Comparison of ENCODE assay signal across 11 mouse cellular contexts in the genomic region with DNA sequence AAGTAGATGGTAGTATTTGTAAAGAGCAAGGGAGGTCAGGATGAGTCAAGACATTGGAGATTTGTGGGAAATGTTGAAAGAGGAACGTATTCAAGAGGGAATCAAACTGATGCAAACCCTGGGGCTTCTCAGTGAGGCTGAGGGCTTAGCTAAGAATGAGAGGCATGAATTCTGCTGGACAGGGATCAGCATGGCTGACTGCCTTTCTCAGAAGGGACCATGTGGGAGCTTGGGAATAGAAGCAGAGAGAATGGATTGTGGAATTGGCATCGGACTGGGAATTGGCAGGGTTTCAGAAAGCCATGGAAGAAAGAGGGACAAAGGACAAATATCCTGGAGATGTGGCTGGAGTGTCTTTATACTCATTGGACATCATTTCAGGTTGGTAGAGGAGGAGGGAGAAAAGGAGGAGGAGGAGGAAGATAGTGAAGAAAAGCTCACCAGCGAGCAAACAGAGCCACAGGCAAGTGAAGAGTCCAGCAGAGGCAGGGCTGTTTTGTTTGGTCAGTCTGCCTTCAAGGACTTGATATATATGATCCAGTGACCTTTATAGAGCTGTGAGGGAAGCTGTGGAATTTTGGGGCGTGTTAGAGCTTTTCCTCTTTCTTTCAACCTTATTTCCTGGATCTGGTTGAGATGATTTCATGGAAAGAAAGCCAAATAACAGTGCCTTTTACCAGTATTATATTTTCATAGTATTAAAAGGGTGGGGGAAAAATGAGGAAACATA. TPM values are rescaled to one million over a fixed set of nuclear protein-coding genes. Genes with fewer than 3 reads are reported as not detected.
A peak's percentile ranks its signal among the peaks of the same experiment; 100 is the strongest.
DNase-seq lines count a peak whose midpoint lies in the region; ATAC-seq and TF ChIP-seq lines count a peak whose summit lies in the region.
"Had no signal": no experiment of that assay in that cellular context is flagged by ENCODE, and none has a peak within 500 bp of the region (broad histone marks: within the 10 kb centered on the region; RNA-seq: fewer than 3 reads in every experiment).

No protein-coding gene starts in this region.

- peaks cover 97% of the 10 kb centered on the region for H3K79me2 ChIP-seq in macrophage (ENCODE audit: inconsistent target)

- 0 out of 2 replicates have a peak, but pooled peaks have one; percentile 51 for ATAC-seq in heart, postnatal 0 days (ENCODE audit: insufficient read depth, low read depth)
- ATAC-seq in megakaryocyte-erythroid progenitor cell, adult 5-6 weeks (replicated peaks; ENCODE audit: low FRiP score, low TSS enrichment, poor library complexity, severe bottlenecking), result no peak

- DNase-seq in left cerebral cortex, postnatal 4 days, result peak; percentile 24
- DNase-seq in left cerebral cortex, adult 18-20 months (ENCODE audit: low spot score in 2 of 2), result no peak
- peak; percentile 29 for DNase-seq in brain, embryonic 14.5 days (ENCODE audit: low read depth)
- DNase-seq in heart, postnatal 0 days (ENCODE audit: low spot score), result peak; percentile 28
- no peak for DNase-seq in yolk sac, embryonic 10.5 days (ENCODE audit: low spot score)
- DNase-seq: lung, postnatal 14 days had no signal

- no peaks in the 10 kb centered on the region for H3K9me3 ChIP-seq in heart, postnatal 0 days (replicated peaks; ENCODE audit: control insufficient read depth, low read length)
- H3K9me3 ChIP-seq: hindbrain, embryonic 12.5 days; neural tube, embryonic 12.5 days had no signal

- TF ChIP-seq EP300 in heart, postnatal 0 days (IDR thresholded peaks at IDR 0.05; ENCODE audit: low read depth), result no peak

- TF ChIP-seq CTCF in brain, embryonic 14.5 days (IDR thresholded peaks at IDR 0.05; ENCODE audit: borderline replicate concordance, extremely low read depth, insufficient read depth, insufficient read length), result no peak
- no peak for TF ChIP-seq CTCF in heart, postnatal 0 days (IDR thresholded peaks at IDR 0.05; ENCODE audit: low read depth)

- H3K4me3 ChIP-seq in heart, postnatal 0 days (ENCODE audit: low read depth, low read length), result no peak overlapping the region
- H3K4me3 ChIP-seq in macrophage (ENCODE audit: inconsistent target), result peak overlapping the region; percentile 24
- H3K4me3 ChIP-seq: hindbrain, embryonic 12.5 days; neural tube, embryonic 12.5 days had no signal

- WGBS in heart, postnatal 0 days, result 44% methylated on average over 4 of the region's 4 CpGs
- 57% methylated on average over 4 of the region's 4 CpGs for WGBS in macrophage (ENCODE audit: missing documents)

- no peak for TF ChIP-seq POLR2A in brain, embryonic 14.5 days (IDR thresholded peaks at IDR 0.05; ENCODE audit: borderline replicate concordance, extremely low read depth, insufficient read depth, insufficient read length, poor library complexity, severe bottlenecking)

- peaks cover 33% of the 10 kb centered on the region for H3K4me1 ChIP-seq in heart, postnatal 0 days (ENCODE audit: control insufficient read depth, insufficient read depth)
- H3K4me1 ChIP-seq: hindbrain, embryonic 12.5 days; neural tube, embryonic 12.5 days had no signal

- peak overlapping the region; percentile 12 for H3K27ac ChIP-seq in heart, postnatal 0 days (ENCODE audit: low read depth)
- peak overlapping the region; percentile 99 for H3K27ac ChIP-seq in macrophage
- H3K27ac ChIP-seq: hindbrain, embryonic 12.5 days; neural tube, embryonic 12.5 days had no signal

- intact Hi-C loops in left cerebral cortex, postnatal 4 days (cut with DNase I), result no loop called here

- H3K4me2 ChIP-seq in heart, postnatal 0 days (ENCODE audit: low read depth, low read length), result no peak overlapping the region
- H3K4me2 ChIP-seq: hindbrain, embryonic 12.5 days; neural tube, embryonic 12.5 days had no signal

- no peaks in the 10 kb centered on the region for H3K27me3 ChIP-seq in heart, postnatal 0 days (ENCODE audit: control insufficient read depth, insufficient read depth, low read length)
- H3K27me3 ChIP-seq: hindbrain, embryonic 12.5 days; neural tube, embryonic 12.5 days had no signal

- no peak overlapping the region for H3K9ac ChIP-seq in heart, postnatal 0 days (replicated peaks; ENCODE audit: low read depth, low read length)
- H3K9ac ChIP-seq: hindbrain, embryonic 12.5 days; neural tube, embryonic 12.5 days had no signal

- no peaks in the 10 kb centered on the region for H3K36me3 ChIP-seq in heart, postnatal 0 days (replicated peaks; ENCODE audit: control insufficient read depth, insufficient read depth, low read length)
- peaks cover 9% of the 10 kb centered on the region; the same call in 1 of the 2 replicates for H3K36me3 ChIP-seq in macrophage (ENCODE audit: inconsistent target)
- H3K36me3 ChIP-seq: hindbrain, embryonic 12.5 days; neural tube, embryonic 12.5 days had no signal

RNA-seq across cellular contexts. Expression of gene Mdfic, which starts 7.4 kb away (rescaled TPM):
- 1 to 10 TPM; 4.8 to 4.9 TPM for total RNA-seq in left cerebral cortex, postnatal 4 days (2021)
- total RNA-seq in left cerebral cortex, adult 18-20 months (2021), result 1 to 10 TPM; 3.0 to 3.5 TPM
- polyA plus RNA-seq in brain, embryonic 14.5 days (2012; rRNA removed), result 4.6 and 6.1 TPM in 2 replicates
- total RNA-seq in heart, postnatal 0 days (2014; rRNA removed; ENCODE audit: low replicate concordance), result 11.1 and 16.9 TPM in 2 replicates
- 2.4 and 2.6 TPM in 2 replicates for polyA plus RNA-seq in heart, postnatal 0 days (2015; fragmentation: Nextera tagmentation; extraction: Ambion mirVana)
- 1,000 to 10,000 TPM in 3 of 26 experiments, 100 to 1,000 TPM in 23; 207 to 1,244 (median 399) TPM for total RNA-seq in macrophage (2018; cell fraction: chromatin; rRNA removed)
- 100 to 1,000 TPM; 164 to 281 (median 201) TPM for total RNA-seq in macrophage (2018; cell fraction: cytosol; rRNA removed)
- total RNA-seq in macrophage (2018; cell fraction: nucleus; rRNA removed), result 100 to 1,000 TPM; 193 to 717 (median 422) TPM
- 136 to 190 TPM (median 180 TPM) in 3 replicates for polyA plus RNA-seq in macrophage (2018)
- 0.11 and 0.45 TPM in 2 replicates for total RNA-seq in megakaryocyte-erythroid progenitor cell, adult 5-6 weeks (2014; fragmentation: Nextera tagmentation)
- 2.8 and 4.4 TPM in 2 replicates for total RNA-seq in megakaryocyte-erythroid progenitor cell, adult 5-6 weeks (2017)
- total RNA-seq: MEL had no signal

Comparison
In these comparisons a context has a peak if more than half of its experiments do, and no peak if none do; other contexts are left out.
1. DNase-seq: peak in left cerebral cortex, postnatal 4 days (single experiment), brain, embryonic 14.5 days (single experiment) and heart, postnatal 0 days (single experiment); none in left cerebral cortex, adult 18-20 months (0 of 2) and yolk sac, embryonic 10.5 days (single experiment).